Mouse (Mus musculus): ENCODE data around the gene Syn3. TPM values are rescaled to one million over a fixed set of nuclear protein-coding genes. Genes with fewer than 3 reads are reported as not detected.

Gene Syn3
- polyA plus RNA-seq, 1 experiment from 2014 or later, result 7.1 TPM

DNA sequence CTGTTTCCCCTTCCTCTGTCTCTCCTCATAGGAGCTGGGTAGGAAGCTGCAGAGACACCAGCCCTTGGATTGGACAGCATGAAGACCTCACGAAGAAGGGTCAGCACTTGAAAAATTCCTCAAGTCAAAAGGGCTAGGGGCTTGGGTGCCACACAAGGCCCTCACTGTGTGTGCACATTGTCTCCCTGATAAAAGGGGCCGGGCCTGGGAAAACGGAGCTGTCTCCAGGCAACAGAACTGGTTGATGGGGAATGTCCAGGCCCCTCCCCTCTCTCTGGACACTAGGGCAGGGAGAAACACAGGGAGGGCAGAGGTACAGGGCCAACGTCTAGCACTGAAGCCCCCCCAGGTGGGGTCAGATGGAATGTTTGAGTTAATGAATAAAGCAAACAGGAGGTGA lies 41.5 kb downstream of the Syn3 start:
- no peak overlapping the region for H3K4me2 ChIP-seq (ENCODE audit: low read depth, low read length, severe bottlenecking)
- WGBS, result 9% methylated on average over 4 of the region's 4 CpGs
- no peaks in the 10 kb centered on the region for H3K9me3 ChIP-seq (ENCODE audit: control insufficient read depth, low read length)
- H3K9ac ChIP-seq (ENCODE audit: low read length), result no peak overlapping the region
- peaks cover 3% of the 10 kb centered on the region; the same call in 1 of the 2 replicates for H3K4me1 ChIP-seq (replicated peaks; ENCODE audit: control insufficient read depth, insufficient read depth, low read length)
- H3K27ac ChIP-seq (ENCODE audit: low read depth, low read length), result no peak overlapping the region
- no peak overlapping the region for H3K4me3 ChIP-seq (ENCODE audit: low read depth, low read length)
- H3K27me3 ChIP-seq (ENCODE audit: control insufficient read depth, insufficient read depth, low read length), result no peaks in the 10 kb centered on the region
- no peaks in the 10 kb centered on the region for H3K36me3 ChIP-seq (ENCODE audit: control insufficient read depth, insufficient read depth, low read length)
- DNase-seq (ENCODE audit: low spot score) (peak; percentile 76), ATAC-seq (replicated peaks; ENCODE audit: low FRiP score) (peak; percentile 85)

DNA sequence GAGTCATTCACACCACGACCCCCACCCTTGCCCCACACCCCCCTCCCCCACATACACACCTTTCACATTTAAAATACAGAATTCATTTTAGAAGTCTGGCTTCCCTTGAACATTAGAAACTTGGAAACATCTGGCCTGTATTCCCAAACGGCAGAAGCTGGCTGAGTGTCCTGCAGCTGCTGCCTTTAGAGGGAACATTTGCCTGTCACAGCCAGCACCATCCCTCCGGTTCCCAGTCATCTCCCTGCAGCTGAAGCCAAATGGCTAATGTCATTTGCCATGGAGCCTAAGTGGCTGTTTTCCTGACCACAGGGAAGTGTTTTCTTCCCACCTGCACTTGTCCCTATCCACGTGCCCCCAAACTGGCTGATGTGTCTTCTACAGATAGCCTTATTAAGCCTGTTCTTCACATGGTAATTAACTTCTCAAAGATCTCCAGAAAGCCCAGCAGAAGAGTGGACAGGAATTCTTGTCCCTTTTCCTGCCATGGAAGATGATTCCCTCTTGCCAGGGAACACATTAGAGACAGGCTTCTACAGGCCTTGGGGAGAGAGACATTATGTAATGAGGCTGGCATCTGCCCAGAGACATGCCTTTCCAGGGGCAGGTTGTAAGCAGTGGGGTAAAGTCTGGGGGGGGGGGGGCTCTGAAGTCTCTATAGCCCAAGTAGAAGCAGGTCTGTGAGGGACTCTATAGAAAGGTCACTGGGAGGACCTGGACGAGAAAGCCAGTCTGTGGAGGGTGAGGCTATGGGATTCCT lies 43.2 kb downstream of the Syn3 start:
- H3K4me2 ChIP-seq (ENCODE audit: low read depth, low read length, severe bottlenecking), result no peak overlapping the region
- no peak overlapping the region for H3K9ac ChIP-seq (ENCODE audit: low read length)
- 71% methylated on average over 5 of the region's 5 CpGs for WGBS
- H3K27me3 ChIP-seq (ENCODE audit: control insufficient read depth, insufficient read depth, low read length), result no peaks in the 10 kb centered on the region
- DNase-seq (ENCODE audit: low spot score) (no peak), ATAC-seq (replicated peaks; ENCODE audit: low FRiP score) (no peak)
- H3K9me3 ChIP-seq (ENCODE audit: control insufficient read depth, low read length), result no peaks in the 10 kb centered on the region
- no peaks in the 10 kb centered on the region for H3K36me3 ChIP-seq (ENCODE audit: control insufficient read depth, insufficient read depth, low read length)
- peaks cover 2% of the 10 kb centered on the region; the same call in 1 of the 2 replicates for H3K4me1 ChIP-seq (replicated peaks; ENCODE audit: control insufficient read depth, insufficient read depth, low read length)
- no peak overlapping the region for H3K4me3 ChIP-seq (ENCODE audit: low read depth, low read length)
- no peak overlapping the region for H3K27ac ChIP-seq (ENCODE audit: low read depth, low read length)

DNA sequence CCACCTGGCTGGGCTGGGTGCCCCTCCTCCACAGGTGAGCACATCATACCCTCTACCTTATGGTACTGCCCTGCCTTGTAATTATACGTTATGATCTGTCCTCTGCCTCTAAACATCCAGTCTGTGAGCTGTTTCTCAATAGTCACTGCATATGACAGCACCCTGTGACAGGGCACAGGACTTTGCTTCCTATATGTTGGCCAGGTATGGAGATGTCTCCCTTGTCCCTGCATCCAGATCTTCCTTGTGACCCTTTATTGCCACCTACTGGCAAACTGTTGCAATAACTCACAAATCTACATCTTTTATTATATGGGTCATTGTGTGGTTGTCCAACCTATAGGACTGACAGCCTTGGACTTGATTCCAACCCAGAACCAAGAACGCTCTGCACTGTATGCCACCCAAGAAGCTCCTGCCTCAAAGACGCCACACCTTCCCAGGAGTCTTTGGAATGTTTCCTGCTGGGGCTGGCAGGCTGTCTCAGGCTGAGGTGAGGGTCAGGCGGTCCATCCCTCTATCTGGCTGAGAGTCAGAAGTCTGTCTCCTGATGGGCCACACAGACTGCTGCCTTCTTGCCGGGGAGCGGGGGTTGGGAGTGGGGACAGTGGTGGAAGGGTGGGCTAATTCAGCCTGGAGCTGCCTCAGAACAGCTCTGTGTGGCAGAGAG lies 46.2 kb downstream of the Syn3 start:
- Histone ChIP-seq H3K4me1 (replicated peaks; ENCODE audit: control insufficient read depth, insufficient read depth, low read length) (no peaks in the 10 kb centered on the region; the same call in 1 of the 2 replicates), H3K9me3 (ENCODE audit: control insufficient read depth, low read length) (no peaks in the 10 kb centered on the region), H3K4me2 (ENCODE audit: low read depth, low read length, severe bottlenecking) (no peak overlapping the region), H3K27me3 (ENCODE audit: control insufficient read depth, insufficient read depth, low read length) (no peaks in the 10 kb centered on the region), H3K9ac (ENCODE audit: low read length) (no peak overlapping the region), H3K4me3 (ENCODE audit: low read depth, low read length) (no peak overlapping the region), H3K36me3 (ENCODE audit: control insufficient read depth, insufficient read depth, low read length) (no peaks in the 10 kb centered on the region), H3K27ac (ENCODE audit: low read depth, low read length) (no peak overlapping the region)
- no peak for DNase-seq (ENCODE audit: low spot score)
- WGBS, result 45% methylated on average over 6 of the region's 6 CpGs
- peak; percentile 53; the same call in 1 of the 2 replicates for ATAC-seq (replicated peaks; ENCODE audit: low FRiP score)

DNA sequence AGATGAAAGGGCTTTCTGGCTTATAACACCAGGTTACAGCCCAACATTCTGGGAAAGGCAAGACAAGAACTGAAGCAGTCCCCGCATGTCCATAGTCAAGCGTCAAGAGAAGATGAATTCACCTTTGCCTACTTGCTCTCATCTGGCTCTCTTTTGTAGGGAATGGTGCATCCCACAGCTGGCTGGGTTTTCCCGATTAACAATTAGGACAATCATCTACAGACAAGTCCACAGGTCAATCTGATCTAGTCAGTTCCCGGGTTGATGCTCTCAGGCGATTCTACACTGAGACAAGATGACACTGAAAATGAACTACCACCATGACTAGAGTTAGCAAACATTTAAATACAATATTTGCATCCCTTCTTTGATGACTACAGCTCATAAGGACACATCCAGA lies 47.4 kb downstream of the Syn3 start:
- H3K4me2 ChIP-seq (ENCODE audit: low read depth, low read length, severe bottlenecking), result no peak overlapping the region
- H3K4me3 ChIP-seq (ENCODE audit: low read depth, low read length), result no peak overlapping the region
- H3K27me3 ChIP-seq (ENCODE audit: control insufficient read depth, insufficient read depth, low read length), result no peaks in the 10 kb centered on the region
- WGBS, result 90% methylated on average over 5 of the region's 5 CpGs
- no peaks in the 10 kb centered on the region for H3K9me3 ChIP-seq (ENCODE audit: control insufficient read depth, low read length)
- H3K27ac ChIP-seq (ENCODE audit: low read depth, low read length), result no peak overlapping the region
- DNase-seq (ENCODE audit: low spot score), result no peak
- no peaks in the 10 kb centered on the region for H3K4me1 ChIP-seq (replicated peaks; ENCODE audit: control insufficient read depth, insufficient read depth, low read length)
- no peak for ATAC-seq (replicated peaks; ENCODE audit: low FRiP score)
- no peak overlapping the region for H3K9ac ChIP-seq (ENCODE audit: low read length)
- H3K36me3 ChIP-seq (ENCODE audit: control insufficient read depth, insufficient read depth, low read length), result no peaks in the 10 kb centered on the region

DNA sequence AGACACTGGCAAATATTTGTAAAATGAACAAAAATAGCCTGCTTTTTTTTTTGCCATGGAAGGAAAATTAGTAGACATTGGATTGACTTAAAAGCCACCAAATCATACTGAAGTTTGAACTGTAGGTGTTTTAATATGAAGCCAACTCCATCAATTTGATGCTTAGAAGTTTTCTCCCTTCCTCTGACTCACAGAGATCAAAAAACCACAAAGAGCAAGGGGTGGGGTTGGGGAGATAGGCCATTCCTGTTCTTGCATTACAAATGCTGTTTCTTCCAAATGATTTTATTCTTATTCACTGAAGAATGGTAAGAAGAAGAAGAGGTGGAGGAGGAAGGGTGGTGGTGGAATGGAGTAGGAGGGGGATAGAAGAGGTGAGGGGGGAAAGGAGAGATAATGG lies 52.0 kb downstream of the Syn3 start:
- Histone ChIP-seq H3K9me3 (ENCODE audit: control insufficient read depth, low read length) (no peaks in the 10 kb centered on the region), H3K27ac (ENCODE audit: low read depth, low read length) (no peak overlapping the region), H3K4me3 (ENCODE audit: low read depth, low read length) (no peak overlapping the region), H3K27me3 (ENCODE audit: control insufficient read depth, insufficient read depth, low read length) (no peaks in the 10 kb centered on the region), H3K4me2 (ENCODE audit: low read depth, low read length, severe bottlenecking) (no peak overlapping the region), H3K4me1 (replicated peaks; ENCODE audit: control insufficient read depth, insufficient read depth, low read length) (no peaks in the 10 kb centered on the region), H3K36me3 (ENCODE audit: control insufficient read depth, insufficient read depth, low read length) (no peaks in the 10 kb centered on the region), H3K9ac (ENCODE audit: low read length) (no peak overlapping the region)
- DNase-seq (ENCODE audit: low spot score) (no peak), ATAC-seq (replicated peaks; ENCODE audit: low FRiP score) (no peak)

DNA sequence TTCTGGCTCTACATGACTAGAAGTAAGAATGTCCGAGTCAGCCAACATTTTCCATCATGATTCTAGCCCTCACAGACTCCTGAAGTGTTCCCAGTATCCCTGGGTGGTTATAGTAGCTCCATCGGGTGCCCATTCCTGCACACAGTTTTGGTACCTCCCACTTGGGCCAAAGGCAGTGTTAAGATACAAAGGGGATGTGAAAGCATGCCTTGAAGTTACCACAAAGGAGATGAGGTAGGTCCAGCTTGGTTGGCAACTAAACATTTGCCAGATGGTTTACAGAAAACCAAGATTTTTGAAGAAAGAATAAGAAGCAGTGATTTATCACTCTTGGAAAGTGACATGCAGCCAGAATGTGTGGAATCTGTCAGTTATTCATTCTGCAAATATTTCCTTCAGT lies 53.5 kb downstream of the Syn3 start:
- 73% methylated on average over 2 of the region's 2 CpGs for WGBS

DNA sequence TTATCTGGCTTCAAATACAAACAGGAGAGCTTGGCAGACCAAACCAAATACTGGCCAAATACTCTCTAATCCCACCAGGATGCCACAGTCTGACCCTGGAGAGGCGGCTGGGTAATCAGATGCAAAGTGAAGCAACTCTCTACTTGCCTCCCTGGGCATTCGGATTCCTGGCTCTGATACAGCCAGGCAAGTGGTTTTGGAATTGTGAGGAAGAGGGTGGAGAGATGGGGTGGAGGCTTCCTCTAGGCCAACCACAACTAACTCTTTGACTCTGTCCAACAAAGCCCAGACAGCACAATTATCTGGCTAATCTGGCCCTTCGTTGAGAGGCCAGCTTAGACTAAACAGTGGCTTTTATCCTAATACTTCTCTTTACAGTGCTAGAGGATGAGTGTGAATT lies 54.0 kb downstream of the Syn3 start:
- Histone ChIP-seq H3K4me3 (ENCODE audit: low read depth, low read length) (no peak overlapping the region), H3K27ac (ENCODE audit: low read depth, low read length) (no peak overlapping the region), H3K9me3 (ENCODE audit: control insufficient read depth, low read length) (no peaks in the 10 kb centered on the region), H3K27me3 (ENCODE audit: control insufficient read depth, insufficient read depth, low read length) (no peaks in the 10 kb centered on the region), H3K4me1 (replicated peaks; ENCODE audit: control insufficient read depth, insufficient read depth, low read length) (no peaks in the 10 kb centered on the region), H3K4me2 (ENCODE audit: low read depth, low read length, severe bottlenecking) (no peak overlapping the region), H3K36me3 (ENCODE audit: control insufficient read depth, insufficient read depth, low read length) (no peaks in the 10 kb centered on the region), H3K9ac (ENCODE audit: low read length) (no peak overlapping the region)
- ATAC-seq (replicated peaks; ENCODE audit: low FRiP score) (no peak), DNase-seq (ENCODE audit: low spot score) (no peak)
- 61% methylated on average over 3 of the region's 3 CpGs for WGBS

More for the DNA sequence above, 53.5 kb downstream of the Syn3 start:
- Histone ChIP-seq H3K4me2 (ENCODE audit: low read depth, low read length, severe bottlenecking) (no peak overlapping the region), H3K4me3 (ENCODE audit: low read depth, low read length) (no peak overlapping the region), H3K9ac (ENCODE audit: low read length) (no peak overlapping the region), H3K27ac (ENCODE audit: low read depth, low read length) (no peak overlapping the region), H3K9me3 (ENCODE audit: control insufficient read depth, low read length) (no peaks in the 10 kb centered on the region), H3K27me3 (ENCODE audit: control insufficient read depth, insufficient read depth, low read length) (no peaks in the 10 kb centered on the region), H3K4me1 (replicated peaks; ENCODE audit: control insufficient read depth, insufficient read depth, low read length) (no peaks in the 10 kb centered on the region), H3K36me3 (ENCODE audit: control insufficient read depth, insufficient read depth, low read length) (no peaks in the 10 kb centered on the region)
- no peak for ATAC-seq (replicated peaks; ENCODE audit: low FRiP score)
- no peak for DNase-seq (ENCODE audit: low spot score)

DNA sequence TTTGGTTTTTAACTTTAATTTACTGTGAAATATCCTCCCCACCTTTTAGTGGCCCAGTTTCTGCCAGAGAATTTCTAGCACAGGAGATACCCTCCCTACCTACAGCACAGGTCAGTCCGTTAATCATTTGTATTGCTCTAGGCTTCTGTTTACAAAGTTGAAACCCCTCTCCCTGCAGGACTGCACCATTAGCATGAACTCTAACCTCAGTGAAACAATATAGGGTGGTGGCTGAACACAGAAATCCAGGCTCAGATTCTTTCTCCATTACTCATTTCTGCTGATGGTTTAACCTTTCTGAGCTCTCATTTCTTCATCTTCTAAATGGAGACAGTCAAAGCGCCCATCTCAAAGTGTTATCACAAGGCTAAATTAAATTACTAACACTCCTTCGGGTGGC lies 56.9 kb downstream of the Syn3 start:
- no peaks in the 10 kb centered on the region for H3K9me3 ChIP-seq (ENCODE audit: control insufficient read depth, low read length)
- no peak overlapping the region for H3K4me2 ChIP-seq (ENCODE audit: low read depth, low read length, severe bottlenecking)
- no peaks in the 10 kb centered on the region for H3K4me1 ChIP-seq (replicated peaks; ENCODE audit: control insufficient read depth, insufficient read depth, low read length)
- H3K4me3 ChIP-seq (ENCODE audit: low read depth, low read length), result no peak overlapping the region
- H3K27ac ChIP-seq (ENCODE audit: low read depth, low read length), result no peak overlapping the region
- DNase-seq (ENCODE audit: low spot score) (no peak), ATAC-seq (replicated peaks; ENCODE audit: low FRiP score) (no peak)
- 84% methylated on average over 3 of the region's 3 CpGs for WGBS
- H3K9ac ChIP-seq (ENCODE audit: low read length), result no peak overlapping the region
- H3K27me3 ChIP-seq (ENCODE audit: control insufficient read depth, insufficient read depth, low read length), result no peaks in the 10 kb centered on the region
- H3K36me3 ChIP-seq (ENCODE audit: control insufficient read depth, insufficient read depth, low read length), result no peaks in the 10 kb centered on the region

DNA sequence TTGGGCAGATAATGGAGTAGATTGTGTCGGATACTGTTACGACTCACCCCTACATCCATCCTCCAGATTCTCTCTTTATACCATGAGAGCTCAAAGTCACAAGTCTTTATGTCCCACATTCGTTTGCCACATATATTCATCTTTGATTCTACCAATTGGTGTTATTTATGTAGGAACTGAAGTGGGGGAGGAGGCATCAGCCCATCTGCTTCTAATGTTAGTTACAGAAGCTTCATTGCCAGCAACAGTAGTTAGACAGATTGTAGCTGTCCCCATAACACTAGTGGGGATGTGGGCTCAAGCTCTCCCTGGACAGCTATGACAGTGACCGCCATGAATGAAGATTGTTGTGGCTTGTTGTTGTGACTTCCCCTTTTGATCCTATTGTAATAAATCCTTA lies 59.1 kb downstream of the Syn3 start:
- H3K27me3 ChIP-seq (ENCODE audit: control insufficient read depth, insufficient read depth, low read length), result no peaks in the 10 kb centered on the region
- no peak overlapping the region for H3K9ac ChIP-seq (ENCODE audit: low read length)
- WGBS, result 95% methylated on average over 4 of the region's 4 CpGs
- no peak overlapping the region for H3K27ac ChIP-seq (ENCODE audit: low read depth, low read length)
- no peaks in the 10 kb centered on the region; the same call in 1 of the 2 replicates for H3K4me1 ChIP-seq (replicated peaks; ENCODE audit: control insufficient read depth, insufficient read depth, low read length)
- no peaks in the 10 kb centered on the region for H3K9me3 ChIP-seq (ENCODE audit: control insufficient read depth, low read length)
- no peak for ATAC-seq (replicated peaks; ENCODE audit: low FRiP score)
- no peaks in the 10 kb centered on the region for H3K36me3 ChIP-seq (ENCODE audit: control insufficient read depth, insufficient read depth, low read length)
- no peak overlapping the region for H3K4me2 ChIP-seq (ENCODE audit: low read depth, low read length, severe bottlenecking)
- no peak overlapping the region for H3K4me3 ChIP-seq (ENCODE audit: low read depth, low read length)
- DNase-seq (ENCODE audit: low spot score), result no peak
